ENCODE assay signal across 30 mouse cellular contexts in the genomic region with DNA sequence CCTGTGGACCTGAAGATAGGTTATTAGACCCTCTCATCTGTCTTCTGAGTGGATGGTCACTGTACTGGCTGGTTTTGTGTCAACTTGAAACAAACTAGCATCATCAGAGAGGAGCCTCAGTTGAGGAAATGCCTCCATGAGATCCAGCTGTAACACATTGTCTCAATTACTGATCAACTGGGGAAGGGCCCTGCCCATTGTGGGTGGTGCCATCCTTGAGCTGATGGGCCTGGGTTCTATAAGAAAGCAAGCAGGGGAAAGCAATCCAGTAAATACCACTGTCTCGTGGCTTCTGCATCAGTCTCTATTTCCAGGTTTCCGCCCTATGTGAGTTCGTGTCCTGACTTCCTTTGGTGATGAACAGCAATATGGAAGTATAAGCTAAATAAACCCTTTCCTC.
"Had no signal": no experiment of that assay in that cellular context is flagged by ENCODE, and none has a peak within 500 bp of the region (broad histone marks: within the 10 kb centered on the region; RNA-seq: fewer than 3 reads in every experiment).

No protein-coding gene starts in this region.

- H3K4me1 ChIP-seq: limb, embryonic 10.5 days; limb, embryonic 12.5 days; limb, embryonic 13.5 days; limb, embryonic 15.5 days; liver, embryonic 12.5 days; liver, embryonic 13.5 days; liver, embryonic 15.5 days; lung, embryonic 15.5 days; midbrain, embryonic 12.5 days; midbrain, embryonic 13.5 days; midbrain, embryonic 15.5 days; neural tube, embryonic 12.5 days; neural tube, embryonic 13.5 days had no signal

- H3K4me2 ChIP-seq: limb, embryonic 12.5 days; limb, embryonic 13.5 days; limb, embryonic 15.5 days; liver, embryonic 12.5 days; liver, embryonic 13.5 days; liver, embryonic 15.5 days; lung, embryonic 14.5 days; lung, embryonic 15.5 days; midbrain, embryonic 12.5 days; midbrain, embryonic 13.5 days; midbrain, embryonic 15.5 days; neural tube, embryonic 12.5 days; neural tube, embryonic 13.5 days had no signal

- H3K27me3 ChIP-seq: limb, embryonic 12.5 days; limb, embryonic 13.5 days; limb, embryonic 15.5 days; liver, embryonic 12.5 days; liver, embryonic 13.5 days; liver, embryonic 15.5 days; lung, embryonic 15.5 days; midbrain, embryonic 12.5 days; midbrain, embryonic 13.5 days; midbrain, embryonic 15.5 days; neural tube, embryonic 12.5 days; neural tube, embryonic 13.5 days had no signal

- H3K9me3 ChIP-seq: limb, embryonic 10.5 days; limb, embryonic 12.5 days; limb, embryonic 13.5 days; limb, embryonic 15.5 days; liver, embryonic 12.5 days; liver, embryonic 13.5 days; liver, embryonic 15.5 days; lung, embryonic 15.5 days; midbrain, embryonic 13.5 days; midbrain, embryonic 15.5 days; neural tube, embryonic 12.5 days; neural tube, embryonic 13.5 days had no signal

- H3K9ac ChIP-seq: limb, embryonic 12.5 days; limb, embryonic 13.5 days; limb, embryonic 15.5 days; liver, embryonic 12.5 days; liver, embryonic 13.5 days; liver, embryonic 14.5 days; liver, embryonic 15.5 days; lung, embryonic 14.5 days; lung, embryonic 15.5 days; midbrain, embryonic 12.5 days; midbrain, embryonic 13.5 days; midbrain, embryonic 15.5 days; neural tube, embryonic 12.5 days; neural tube, embryonic 13.5 days had no signal

- ATAC-seq: liver, embryonic 12.5 days; lung, postnatal 0 days; midbrain, embryonic 13.5 days; midbrain, embryonic 15.5 days; midbrain, embryonic 16.5 days had no signal

- H3K27ac ChIP-seq: left cerebral cortex, adult 2 months; limb, embryonic 10.5 days; limb, embryonic 12.5 days; limb, embryonic 13.5 days; limb, embryonic 15.5 days; liver, embryonic 12.5 days; liver, embryonic 13.5 days; liver, embryonic 14.5 days; liver, embryonic 15.5 days; lung, embryonic 15.5 days; macrophage; midbrain, embryonic 12.5 days; midbrain, embryonic 13.5 days; midbrain, embryonic 15.5 days; neural tube, embryonic 12.5 days; neural tube, embryonic 13.5 days had no signal

- H3K4me3 ChIP-seq: left cerebral cortex, adult 2 months; limb, embryonic 10.5 days; limb, embryonic 12.5 days; limb, embryonic 13.5 days; limb, embryonic 15.5 days; liver, embryonic 12.5 days; liver, embryonic 13.5 days; liver, embryonic 15.5 days; lung, embryonic 15.5 days; megakaryocyte, embryonic 14.5 days; midbrain, embryonic 12.5 days; midbrain, embryonic 13.5 days; midbrain, embryonic 15.5 days; myocyte; neural tube, embryonic 12.5 days; neural tube, embryonic 13.5 days had no signal

- DNase-seq: left cerebral cortex, postnatal 4 days; liver; liver, embryonic 13.5 days; lung, adult 18-20 months; lung, adult 2 months; lung, embryonic 14.5 days; lung, postnatal 10 days; lung, postnatal 14 days; lung, postnatal 36 days; lung, postnatal 4 days; midbrain, embryonic 14.5 days had no signal

- H3K36me3 ChIP-seq: limb, embryonic 10.5 days; limb, embryonic 12.5 days; limb, embryonic 13.5 days; limb, embryonic 15.5 days; liver, embryonic 12.5 days; liver, embryonic 13.5 days; liver, embryonic 15.5 days; lung, embryonic 15.5 days; midbrain, embryonic 12.5 days; midbrain, embryonic 13.5 days; midbrain, embryonic 15.5 days; neural tube, embryonic 12.5 days; neural tube, embryonic 13.5 days had no signal
